Mouse (Mus musculus) layer of hippocampus, adult 18-20 months (tissue): Measurements from ENCODE around the gene Klf12. TPM values are rescaled to one million over a fixed set of nuclear protein-coding genes. Genes with fewer than 3 reads are reported as not detected.
A peak's percentile ranks its signal among the peaks of the same experiment; 100 is the strongest.

Experiments
- DNase-seq, 2 experiments: peaks; one replicate each; pipeline ENCODE4 v3.0.0; 2022; ENCODE audit warnings: low spot score in 2 of 2
- total RNA-seq, 2 experiments: library from RNA; stranded (reverse); gene quantifications; 2 replicates each; pipeline ENCODE4 v1.2.3; 2021

The Klf12 gene
- total RNA-seq, 2 experiments from 2014 or later: 39.8 to 40.3 TPM

DNA sequence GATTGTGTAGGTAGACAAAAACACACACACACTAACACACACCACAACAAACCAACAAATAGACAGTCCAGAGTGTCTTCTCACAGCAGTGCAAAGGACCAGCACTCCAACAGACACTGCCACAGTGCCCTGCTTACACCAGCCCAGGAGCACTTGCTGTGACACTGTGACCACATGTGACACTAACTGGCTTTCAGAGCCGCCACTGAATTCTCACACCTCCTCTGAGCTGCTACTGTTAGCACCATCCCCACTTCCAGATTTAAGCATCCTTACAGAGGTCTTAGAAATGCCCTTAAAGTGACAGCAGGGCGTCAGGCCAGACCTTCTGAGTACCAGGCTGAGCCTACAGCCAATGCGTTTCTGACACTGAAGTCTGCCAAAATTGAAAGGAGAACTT lies 48.7 kb downstream of the Klf12 start:
- no peak for DNase-seq

DNA sequence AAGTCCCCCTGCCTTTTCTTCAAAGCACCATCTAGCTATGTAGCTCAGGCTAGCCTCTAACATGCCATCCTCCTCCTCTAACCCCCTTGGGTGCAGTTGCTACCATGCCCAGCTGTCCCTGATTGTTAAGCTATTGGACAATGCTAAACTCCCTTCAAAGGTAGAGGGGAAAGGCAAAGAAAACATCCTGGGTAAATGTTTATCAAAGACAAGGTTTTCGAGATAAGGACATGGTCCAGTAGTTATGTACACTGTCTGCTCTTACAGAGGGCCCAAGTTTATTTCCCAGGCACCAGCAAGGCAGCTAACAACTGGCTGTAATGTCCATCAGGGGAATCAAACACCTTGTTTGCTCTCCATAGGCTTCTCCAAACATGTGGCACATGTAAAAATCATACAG lies 53.1 kb downstream of the Klf12 start:
- no peak for DNase-seq

DNA sequence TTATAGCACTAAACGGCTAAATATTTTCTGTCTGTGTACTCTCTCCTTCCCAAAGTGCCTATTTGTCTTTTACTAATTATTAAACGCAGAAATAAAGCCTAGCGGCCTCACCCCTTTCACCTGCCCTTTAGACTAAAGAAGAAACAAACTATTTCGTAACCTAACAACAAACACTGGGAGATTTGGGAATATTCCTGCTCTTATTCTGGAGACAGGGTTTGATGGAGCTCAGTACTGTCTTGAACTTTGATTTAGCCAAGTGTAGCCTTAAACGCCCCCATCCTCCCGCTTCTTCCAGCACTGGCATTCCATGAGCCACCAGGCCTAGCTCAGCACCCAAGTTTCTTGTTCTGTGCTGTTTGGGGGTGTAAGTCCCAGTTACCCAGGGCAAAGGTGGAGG lies 56.4 kb downstream of the Klf12 start:
- DNase-seq: no peak

DNA sequence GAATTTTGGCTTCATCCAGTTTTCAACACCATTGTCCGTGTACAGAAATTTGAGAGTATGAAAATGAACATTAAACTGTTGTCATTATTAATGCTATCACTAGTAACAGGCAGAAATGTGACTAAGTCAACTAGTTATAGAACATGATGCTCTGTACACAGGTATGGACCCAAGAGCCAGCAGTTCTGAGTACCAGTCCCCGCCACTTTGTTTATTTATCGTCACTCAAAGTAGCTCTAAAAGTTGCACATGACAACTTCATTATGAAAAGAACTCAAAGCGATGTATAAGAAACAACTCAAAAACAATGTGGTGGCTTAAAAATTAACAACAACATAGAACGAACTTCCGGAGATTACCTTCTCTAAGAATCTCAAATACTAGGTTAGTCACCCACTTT lies 56.8 kb downstream of the Klf12 start:
- DNase-seq: no peak

DNA sequence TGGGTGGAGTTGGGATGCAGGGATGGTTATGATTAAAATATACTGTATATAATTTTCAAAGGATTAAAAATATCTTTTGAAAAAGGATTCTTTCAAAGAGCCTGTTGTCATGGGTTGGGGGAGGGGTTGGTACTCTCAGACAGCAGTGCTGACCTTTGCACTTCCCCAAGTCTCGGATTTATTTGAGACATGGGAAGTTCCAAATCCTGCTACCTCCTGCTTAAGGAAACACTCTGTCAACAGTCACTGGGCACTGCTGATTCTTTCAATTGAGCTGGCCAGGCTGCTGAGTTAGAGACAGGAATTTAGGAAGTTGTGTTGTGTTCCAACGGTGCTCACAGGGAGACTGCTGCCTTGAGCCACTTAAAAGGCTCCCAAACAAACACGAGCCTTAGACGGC lies 60.3 kb downstream of the Klf12 start:
- no peak for DNase-seq

DNA sequence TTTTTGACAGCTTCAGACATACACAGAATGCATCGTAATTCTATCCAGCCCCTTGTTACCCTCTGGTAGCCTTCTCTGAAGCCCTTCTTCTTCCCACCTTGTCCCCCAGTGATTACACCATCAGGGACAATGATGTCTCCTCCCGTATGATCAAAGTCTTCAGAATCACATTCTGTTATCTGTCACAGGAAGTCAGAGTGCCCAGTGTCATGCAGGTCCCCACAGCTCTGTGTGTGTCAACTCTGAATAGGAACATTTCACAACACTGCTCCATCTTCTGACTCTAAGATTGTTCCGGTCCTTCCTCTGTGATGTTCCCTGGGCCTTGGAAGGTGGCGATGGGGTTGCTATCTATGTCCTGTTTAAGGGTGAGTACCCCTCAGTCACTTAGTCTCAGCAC lies 62.2 kb downstream of the Klf12 start:
- DNase-seq: no peak

DNA sequence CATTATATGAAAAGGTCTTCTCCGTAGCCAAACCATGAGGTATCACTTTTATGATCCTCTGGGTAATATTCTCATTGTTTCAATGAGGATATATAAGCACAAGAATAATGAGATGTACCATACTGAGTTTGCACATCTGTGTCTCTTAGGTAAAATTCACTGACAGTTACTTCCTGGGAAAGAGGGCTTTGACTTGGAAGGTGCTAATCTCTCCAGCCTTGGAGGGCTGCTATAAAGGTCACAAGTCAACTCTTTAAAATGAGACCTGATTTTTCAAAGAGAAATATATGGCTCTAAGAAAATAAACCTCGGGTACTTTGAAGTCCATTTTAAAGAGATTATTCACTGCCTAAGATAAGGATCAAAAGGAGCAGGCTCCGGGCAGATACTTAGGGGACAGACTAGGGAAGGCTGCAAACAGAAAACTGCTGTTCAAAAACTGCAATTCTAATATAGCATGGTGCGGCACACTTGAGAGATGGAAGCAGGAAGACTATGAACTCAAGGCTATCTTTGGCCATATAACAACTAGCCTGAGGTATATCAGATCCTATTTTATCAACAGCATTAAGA lies 69.2 kb downstream of the Klf12 start:
- DNase-seq: no peak

DNA sequence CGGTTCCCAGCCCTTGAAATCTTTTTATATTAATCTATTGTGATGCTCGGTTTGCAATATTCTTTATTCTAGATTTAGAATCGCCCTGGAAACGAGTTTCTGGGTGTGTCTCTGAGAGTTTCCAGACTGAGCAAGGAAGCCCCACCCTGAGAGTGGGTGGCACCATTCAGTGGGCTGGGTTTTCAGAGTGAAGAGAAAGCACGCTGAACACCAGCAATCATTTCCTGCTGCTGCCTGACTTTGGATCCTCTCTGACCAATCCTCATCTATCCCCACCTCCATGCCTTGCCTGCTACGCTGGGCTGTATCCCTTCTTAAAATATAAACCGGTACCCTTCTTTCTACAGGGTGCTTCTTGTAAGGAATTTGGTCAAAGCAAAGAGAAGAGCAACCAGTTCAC lies 71.4 kb downstream of the Klf12 start:
- DNase-seq: peak; percentile 32 to 54

DNA sequence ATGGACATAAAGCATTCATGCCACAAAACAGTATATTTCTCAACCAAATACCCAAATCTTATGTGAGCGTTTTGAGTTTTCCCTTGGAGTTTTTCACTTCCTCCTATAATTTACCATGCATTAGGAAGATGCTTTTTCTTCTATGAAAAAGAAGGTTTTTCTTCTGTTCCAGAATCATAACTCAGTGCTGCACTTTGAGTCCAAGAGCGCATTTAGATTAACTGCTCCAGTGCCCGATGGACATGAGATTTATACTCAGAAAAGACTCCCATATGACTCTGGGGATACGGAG lies 72.7 kb downstream of the Klf12 start:
- no peak for DNase-seq

DNA sequence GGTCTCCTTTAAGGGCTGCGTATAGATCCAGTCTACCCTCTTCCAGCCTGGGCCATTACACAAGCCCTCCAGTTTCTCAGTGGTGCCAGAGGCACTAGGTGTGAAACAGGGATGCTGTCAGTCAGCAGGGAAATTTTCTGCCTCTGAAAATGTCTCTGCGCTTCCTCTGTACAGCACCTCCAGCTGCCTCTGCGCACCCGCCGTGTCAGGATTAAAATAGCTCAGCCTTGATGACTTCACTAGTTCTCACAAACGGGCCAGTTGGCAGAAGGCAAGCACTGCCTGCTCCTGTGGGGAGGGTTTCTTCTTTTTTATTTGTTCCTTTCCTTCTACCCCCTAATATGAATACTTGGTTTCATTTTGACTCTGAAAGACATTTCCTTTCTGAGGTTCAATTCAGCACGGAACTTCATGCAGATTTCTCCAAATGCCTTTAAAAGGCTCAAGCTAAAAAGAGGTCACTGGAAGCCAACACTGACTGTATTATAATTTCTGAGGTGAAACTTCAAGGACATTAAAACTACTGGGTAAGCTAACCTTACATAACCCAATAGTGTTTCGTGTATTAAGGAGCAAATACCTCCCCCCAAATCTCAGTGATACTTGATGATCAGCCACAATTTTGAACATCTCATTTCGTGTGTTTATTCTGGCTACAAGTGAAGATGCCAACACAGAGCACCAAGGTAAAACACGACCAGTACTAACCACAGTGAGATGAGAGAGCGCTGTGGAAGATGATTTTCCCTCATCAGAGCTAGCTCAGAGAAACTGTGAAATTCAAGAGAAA lies 73.2 kb downstream of the Klf12 start:
- peak; percentile 76 to 86 for DNase-seq

DNA sequence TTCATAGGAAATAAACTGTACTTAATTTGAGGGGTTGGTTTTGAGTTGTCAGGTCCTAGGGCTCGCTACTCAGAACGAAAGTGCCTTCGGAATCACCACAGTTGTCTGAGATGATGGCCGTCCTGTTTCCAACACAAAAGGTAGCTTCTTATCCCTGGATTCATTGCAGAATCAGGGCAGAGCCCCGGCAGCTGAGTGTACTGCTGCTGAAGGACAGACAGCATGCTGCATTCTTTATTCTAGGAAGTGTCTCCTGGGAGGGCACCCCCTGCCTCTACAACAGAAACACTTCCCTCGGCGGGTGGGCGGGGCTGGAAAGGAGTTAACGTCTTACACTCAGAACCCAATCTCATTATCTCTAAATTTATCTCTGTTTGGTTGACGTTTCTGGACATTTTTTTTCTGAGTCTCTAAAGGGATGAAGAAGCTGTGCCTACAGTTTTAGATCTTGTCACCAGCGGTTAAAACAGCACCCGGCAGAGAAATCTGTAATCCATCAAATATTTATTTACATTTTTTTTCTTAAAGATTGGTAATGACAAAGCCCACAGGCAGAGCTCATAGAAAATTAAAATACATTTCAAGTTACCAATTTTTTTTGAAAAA lies 74.6 kb downstream of the Klf12 start:
- no peak for DNase-seq

DNA sequence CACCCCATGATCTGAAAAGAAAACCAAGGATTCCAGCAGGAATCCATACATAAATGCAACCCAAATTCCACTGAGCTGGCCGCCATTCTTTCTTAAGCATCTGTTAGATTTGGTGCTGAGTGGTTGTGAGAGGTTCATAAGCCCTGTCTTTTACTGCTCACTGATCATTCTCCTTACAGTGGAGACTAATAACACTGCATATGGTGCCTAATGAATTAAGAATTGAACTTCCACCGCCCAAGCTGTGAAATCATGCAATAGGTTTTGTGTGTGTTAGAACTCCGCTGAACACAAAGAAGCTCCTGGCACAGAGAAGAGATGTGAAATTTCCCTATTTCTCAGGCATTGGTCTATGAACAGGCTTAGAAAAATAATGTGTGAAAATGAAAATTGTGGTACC lies 77.4 kb downstream of the Klf12 start:
- DNase-seq: no peak

DNA sequence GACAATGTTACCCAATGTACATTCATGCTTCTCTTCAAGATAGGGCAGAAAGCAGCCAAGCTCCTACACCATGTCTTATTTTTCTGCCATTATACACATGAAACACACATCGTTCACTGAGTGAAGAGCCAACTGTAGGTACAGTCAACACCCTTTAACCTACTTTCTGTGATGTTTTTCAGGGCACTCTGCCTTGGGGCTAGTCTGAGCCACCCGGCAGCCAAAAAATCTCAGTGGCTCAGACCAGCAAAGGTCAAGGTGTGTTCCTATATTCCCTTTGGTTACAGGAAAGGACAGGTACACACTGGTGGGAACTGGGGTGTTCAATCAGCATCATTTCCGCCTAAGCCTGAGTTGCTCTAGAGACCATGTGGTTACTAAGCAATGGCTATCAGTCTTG lies 78.3 kb downstream of the Klf12 start:
- DNase-seq: no peak

DNA sequence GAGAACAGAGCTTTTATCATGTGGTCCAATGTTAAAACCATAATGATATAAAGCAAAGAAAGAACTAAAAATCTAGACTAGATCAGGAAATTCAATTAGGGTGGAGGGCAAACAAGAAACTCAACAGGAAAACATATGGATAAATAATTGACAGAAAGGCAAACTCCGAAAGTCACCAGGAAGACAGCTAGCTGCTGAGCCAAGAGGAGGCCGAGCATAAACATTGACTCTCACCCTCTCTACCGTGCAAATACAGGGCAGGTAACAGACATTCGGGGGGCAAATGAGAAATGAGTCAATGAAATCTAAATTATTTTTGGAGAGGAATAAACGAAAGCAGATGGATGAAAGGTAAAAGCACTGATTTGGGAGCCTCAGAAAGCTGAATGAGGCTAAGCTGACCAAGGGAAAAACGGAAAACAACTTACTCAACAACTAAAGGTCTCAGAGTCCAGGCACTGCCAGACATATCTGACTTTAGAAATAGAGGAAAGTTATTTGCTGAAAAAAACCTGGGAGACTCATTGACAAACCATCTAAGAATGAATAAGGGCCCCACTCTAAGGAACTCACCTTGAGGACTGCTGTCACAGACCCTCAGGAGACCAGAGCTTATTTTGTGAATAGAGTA lies 84.3 kb downstream of the Klf12 start:
- no peak for DNase-seq

DNA sequence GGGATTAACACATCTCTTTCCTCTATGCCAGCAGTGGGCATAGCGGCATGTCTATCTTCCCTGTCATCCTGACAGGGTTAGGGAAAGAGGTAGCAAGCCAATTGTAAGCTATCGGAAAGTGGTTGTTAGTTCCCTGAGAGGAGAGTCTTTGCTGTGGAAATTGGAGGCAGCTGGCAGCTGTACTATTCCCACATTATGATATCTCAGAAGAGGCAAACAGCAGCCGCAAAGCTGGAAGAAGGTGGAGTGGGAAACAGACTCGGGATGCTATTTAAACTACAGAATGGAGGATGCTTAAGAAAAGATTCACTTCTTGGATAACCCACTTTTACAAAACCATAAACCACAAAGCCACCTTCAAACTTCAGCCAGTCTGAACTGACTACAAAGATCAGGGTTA lies 85.8 kb downstream of the Klf12 start:
- DNase-seq: no peak

DNA sequence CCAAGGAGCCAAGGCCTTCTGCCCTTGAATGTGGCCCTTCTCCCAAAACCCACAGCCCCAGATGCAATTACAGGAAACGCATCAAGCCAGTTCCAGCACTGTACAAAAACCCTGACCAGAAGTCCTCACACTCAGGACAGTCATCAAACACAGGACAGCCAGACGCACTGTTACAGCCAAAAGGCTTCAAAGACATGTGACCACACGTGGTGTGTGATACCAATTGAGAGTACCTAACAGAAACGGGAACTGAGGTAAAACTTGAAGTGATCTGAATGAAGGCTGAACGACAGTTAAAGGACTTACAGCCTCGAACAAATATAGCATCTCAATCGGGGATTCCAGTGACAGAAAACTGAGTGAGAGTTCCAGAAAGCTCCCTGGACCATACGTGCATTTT lies 87.3 kb downstream of the Klf12 start:
- no peak for DNase-seq

DNA sequence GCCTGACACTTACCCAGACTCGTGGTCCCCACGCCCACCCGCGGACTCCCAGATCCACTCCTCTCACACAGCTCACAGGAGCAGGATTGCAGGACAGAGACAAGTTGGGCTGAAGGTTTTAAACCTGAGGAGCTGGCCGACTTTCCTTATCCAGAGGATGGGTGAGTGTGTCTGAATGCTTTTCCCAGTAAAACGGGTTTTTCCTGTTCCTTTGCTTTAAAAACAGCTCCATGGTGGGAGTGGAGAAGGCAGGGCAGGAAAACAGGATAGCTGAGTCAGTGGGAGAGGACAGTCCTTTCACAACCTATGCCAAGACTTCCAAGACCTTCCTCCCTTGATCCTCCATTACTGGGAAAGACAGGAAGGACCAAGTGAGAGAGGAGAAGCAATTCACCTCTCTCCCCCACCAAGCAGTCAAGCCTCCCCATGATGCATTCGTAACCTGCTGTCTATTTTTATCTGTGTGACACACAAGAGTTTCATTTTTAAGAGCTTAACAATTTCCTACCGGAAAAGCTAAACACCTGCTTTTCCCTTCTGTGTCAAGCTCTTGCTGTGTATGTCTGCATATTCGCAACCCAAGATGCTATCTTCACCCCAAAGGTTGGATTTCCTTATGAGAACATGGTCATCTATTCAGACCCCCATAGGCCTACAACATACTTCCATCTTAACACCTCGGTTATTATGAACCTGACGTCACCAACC lies 94.8 kb downstream of the Klf12 start:
- DNase-seq: peak in 1 of 2 experiments; percentile 22

DNA sequence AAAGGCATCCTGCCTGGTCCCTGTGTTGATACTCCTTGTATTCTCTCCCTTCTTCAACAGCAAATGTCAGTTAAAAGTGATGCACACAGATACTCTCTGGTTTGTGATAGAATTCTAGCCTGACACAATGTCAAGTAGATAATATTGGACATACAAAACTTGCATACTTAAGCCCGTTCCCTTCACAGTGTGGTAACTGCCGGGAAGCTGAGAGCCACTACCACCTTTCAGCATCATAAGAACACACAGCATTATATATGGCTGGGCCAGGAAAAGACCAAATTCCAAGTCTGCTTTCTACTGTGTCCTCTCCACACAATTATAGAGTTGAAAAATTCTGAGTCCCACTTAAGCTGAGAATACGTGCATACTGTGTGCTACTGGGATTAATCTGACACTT lies 97.1 kb downstream of the Klf12 start:
- DNase-seq: no peak

DNA sequence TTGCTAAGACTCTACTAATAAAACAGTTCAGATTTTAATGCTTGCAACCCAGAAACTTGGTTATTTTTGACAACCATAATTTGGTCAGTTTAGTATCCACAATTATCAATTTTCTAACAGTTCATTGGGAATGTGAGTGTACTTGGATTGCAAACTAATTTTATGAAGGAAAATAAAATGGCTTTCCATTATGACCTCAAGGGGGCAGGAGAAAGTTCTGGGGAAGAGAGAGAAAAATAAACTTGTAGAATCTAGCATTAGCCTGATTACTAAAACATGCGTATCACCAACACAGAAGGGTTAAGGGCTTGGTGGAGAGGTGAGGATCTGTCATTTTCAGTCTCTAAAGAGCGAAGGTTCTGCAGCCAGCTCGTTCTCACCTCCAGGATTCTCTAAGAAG lies 106.7 kb downstream of the Klf12 start:
- no peak for DNase-seq

DNA sequence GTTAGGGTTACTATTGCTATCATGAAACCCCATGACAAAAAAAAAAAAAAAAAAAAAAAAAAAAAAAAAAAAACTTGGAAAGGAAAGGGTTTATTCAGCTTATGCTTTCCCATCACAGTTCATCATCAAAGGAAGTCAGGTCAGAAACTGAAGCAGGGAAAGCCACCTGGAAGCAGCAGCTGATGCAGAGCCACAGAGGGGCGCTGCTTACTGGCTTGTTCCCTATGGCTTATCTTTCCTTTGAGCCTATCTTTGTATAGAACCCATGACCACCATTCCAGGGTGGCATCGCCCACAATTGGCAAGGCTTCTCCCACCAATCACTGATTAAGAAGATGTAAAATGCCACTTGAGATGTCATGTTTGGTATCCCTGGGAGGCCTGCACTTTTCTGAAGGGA lies 119.4 kb downstream of the Klf12 start:
- DNase-seq: no peak

DNA sequence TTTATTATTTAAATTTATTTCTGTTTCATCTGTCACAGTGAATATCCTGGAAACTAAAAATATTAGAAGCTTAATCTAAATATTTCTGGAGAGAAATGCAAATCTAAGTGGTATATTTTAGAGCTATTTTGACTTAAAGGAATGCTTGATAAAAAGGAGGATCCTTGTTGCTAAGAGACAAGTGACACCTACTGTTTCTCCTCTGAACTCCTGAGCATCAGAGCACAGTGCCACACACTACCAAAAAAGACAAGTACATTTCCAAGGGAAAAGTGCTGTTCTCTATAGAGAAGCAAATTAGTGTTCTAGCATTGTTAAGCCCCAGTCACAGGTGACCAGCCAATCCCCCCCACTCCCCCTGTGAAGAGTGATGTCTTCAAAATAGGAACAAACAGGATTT lies 127.8 kb downstream of the Klf12 start:
- DNase-seq: no peak

DNA sequence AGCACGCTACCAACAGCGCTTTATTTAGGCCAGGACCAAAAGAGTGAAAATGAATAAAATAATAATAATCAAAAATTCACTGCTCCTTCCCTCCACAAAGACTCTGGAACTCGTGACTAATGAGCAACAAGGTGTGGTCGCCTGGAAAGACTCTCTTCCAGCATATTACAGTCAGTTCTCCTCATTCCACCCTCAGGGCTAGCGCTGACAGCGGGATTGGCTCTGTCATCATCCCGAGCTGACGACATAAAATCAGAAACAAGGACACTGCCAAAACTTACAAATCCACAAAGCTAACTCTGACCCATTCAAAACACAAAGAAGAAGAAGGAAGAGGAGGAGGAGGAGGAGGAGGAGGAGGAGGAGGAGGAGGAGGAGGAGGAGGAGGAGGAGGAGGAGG lies 136.8 kb downstream of the Klf12 start:
- no peak for DNase-seq
